Mouse (Mus musculus) kidney, adult 2 months (tissue): Measurements from ENCODE around the gene Stra6. TPM values are rescaled to one million over a fixed set of nuclear protein-coding genes. Genes with fewer than 3 reads are reported as not detected.

Experiments used
- DNase-seq: peaks from one replicate; pipeline ENCODE4 v3.0.0; 2021
- H3K27ac ChIP-seq: fragments of 200-500 bp; 2 replicates; pipeline ENCODE4 v1.5.1; 2012; ENCODE audit warnings: low read depth, low read length, control low read depth, inconsistent platforms; ENCODE audit not compliant: insufficient read depth
- H3K27me3 ChIP-seq: fragments of 200-500 bp; replicated peaks from 2 replicates; pipeline ENCODE4 v1.6.1; 2012; ENCODE audit warnings: mild to moderate bottlenecking, moderate library complexity, low read length, inconsistent platforms; ENCODE audit not compliant: control insufficient read depth, insufficient read depth
- H3K36me3 ChIP-seq: fragments of 200-500 bp; 2 replicates; pipeline ENCODE4 v1.6.1; 2012; ENCODE audit warnings: mild to moderate bottlenecking, moderate library complexity, low read length, inconsistent platforms; ENCODE audit not compliant: control insufficient read depth, insufficient read depth
- H3K4me1 ChIP-seq: fragments of 200-500 bp; 2 replicates; pipeline ENCODE4 v1.6.1; 2011; ENCODE audit warnings: low read length; ENCODE audit not compliant: control insufficient read depth, insufficient read depth
- H3K4me3 ChIP-seq: fragments of 200-500 bp; 2 replicates; pipeline ENCODE4 v1.5.1; 2011; ENCODE audit warnings: mild to moderate bottlenecking, low read depth, low read length, control low read depth; ENCODE audit not compliant: insufficient read depth
- CTCF ChIP-seq: fragments of 200-500 bp; conservative IDR thresholded peaks from 2 replicates; pipeline ENCODE4 v1.5.1; 2011; ENCODE audit warnings: low read depth, mild to moderate bottlenecking, control low read depth, low read length, moderate library complexity, mixed read lengths; ENCODE audit not compliant: insufficient read depth, insufficient read length
- POLR2A ChIP-seq: fragments of 200-500 bp; IDR thresholded peaks from one replicate; pipeline ENCODE4 v1.6.1; 2011; ENCODE audit warnings: low read depth, low read length, control low read depth
- WGBS: fragments of 180-500 bp; shearing (Covaris S2); methylation state at CpG from one replicate; pipeline ENCODE4 v1.1.7; 2018; 5-methylcytosine and 5-hydroxymethylcytosine counted together
- polyA plus RNA-seq: library from polyadenylated mRNA; depleted of rRNA; stranded (reverse); fragments of >200 nt; gene quantifications from 2 replicates; pipeline ENCODE4 v1.2.3, GENCODE M21; 2012

Stra6 gene
- polyA plus RNA-seq, 1 experiment: 15.4 TPM

- no peaks in the 10 kb centered on the region for H3K36me3 ChIP-seq
- TF ChIP-seq CTCF (no peak), POLR2A (no peak)
- 47% methylated on average over 1 of the region's 1 CpGs for WGBS
- H3K4me1 ChIP-seq: peaks cover 3% of the 10 kb centered on the region; the same call in 1 of the 2 replicates
- peaks cover 3% of the 10 kb centered on the region for H3K27me3 ChIP-seq
- no peak overlapping the region for H3K4me3 ChIP-seq
- no peak for DNase-seq
- H3K27ac ChIP-seq: no peak overlapping the region
Observed at GRCm38 (mm10) chr9:58195671-58196070, 132.1 kb downstream of the Stra6 start.

GRCm38 (mm10) chr9:58196141-58196540 lies 132.6 kb downstream of the Stra6 start:
- peaks cover 3% of the 10 kb centered on the region; the same call in 1 of the 2 replicates for H3K4me1 ChIP-seq
- H3K36me3 ChIP-seq: no peaks in the 10 kb centered on the region
- TF ChIP-seq CTCF (no peak), POLR2A (no peak)
- H3K27me3 ChIP-seq: peaks cover 3% of the 10 kb centered on the region
- 15% methylated on average over 14 of the region's 14 CpGs for WGBS
- no peak overlapping the region for H3K4me3 ChIP-seq
- no peak for DNase-seq
- H3K27ac ChIP-seq: no peak overlapping the region

- Histone ChIP-seq H3K4me1 (peaks cover 3% of the 10 kb centered on the region; the same call in 1 of the 2 replicates), H3K4me3 (no peak overlapping the region), H3K36me3 (no peaks in the 10 kb centered on the region), H3K27ac (no peak overlapping the region), H3K27me3 (peaks cover 3% of the 10 kb centered on the region)
- TF ChIP-seq POLR2A (no peak), CTCF (no peak)
- WGBS: 18% methylated on average over 46 of the region's 46 CpGs
- no peak for DNase-seq
Observed at GRCm38 (mm10) chr9:58196610-58197567, 133.3 kb downstream of the Stra6 start.

- peaks cover 3% of the 10 kb centered on the region for H3K27me3 ChIP-seq
- H3K27ac ChIP-seq: no peak overlapping the region
- peak; percentile 71 for TF ChIP-seq CTCF
- TF ChIP-seq POLR2A: no peak
- 3% methylated on average over 58 of the region's 58 CpGs for WGBS
- no peak overlapping the region for H3K4me3 ChIP-seq
- peaks cover 3% of the 10 kb centered on the region; the same call in 1 of the 2 replicates for H3K4me1 ChIP-seq
- peak; percentile 57 for DNase-seq
- no peaks in the 10 kb centered on the region for H3K36me3 ChIP-seq
Observed at GRCm38 (mm10) chr9:58197781-58198701, 134.5 kb downstream of the Stra6 start.

GRCm38 (mm10) chr9:58198801-58199371 lies 135.3 kb downstream of the Stra6 start:
- WGBS: 7% methylated on average over 38 of the region's 38 CpGs
- DNase-seq: no peak
- Histone ChIP-seq H3K27ac (no peak overlapping the region), H3K4me1 (peaks cover 3% of the 10 kb centered on the region; the same call in 1 of the 2 replicates), H3K4me3 (no peak overlapping the region), H3K36me3 (no peaks in the 10 kb centered on the region), H3K27me3 (peaks cover 3% of the 10 kb centered on the region)
- TF ChIP-seq POLR2A (no peak), CTCF (no peak)

GRCm38 (mm10) chr9:58199381-58200269 lies 136.0 kb downstream of the Stra6 start:
- Histone ChIP-seq H3K27ac (no peak overlapping the region), H3K4me1 (peaks cover 3% of the 10 kb centered on the region; the same call in 1 of the 2 replicates), H3K4me3 (no peak overlapping the region), H3K36me3 (no peaks in the 10 kb centered on the region), H3K27me3 (peaks cover 3% of the 10 kb centered on the region)
- peak; percentile 43 for DNase-seq
- TF ChIP-seq CTCF (no peak), POLR2A (no peak)
- 8% methylated on average over 41 of the region's 41 CpGs for WGBS
